Mouse (Mus musculus) midbrain, embryonic 11.5 days (tissue): ENCODE results near the gene Ank2. TPM values are rescaled to one million over a fixed set of nuclear protein-coding genes. Genes with fewer than 3 reads are reported as not detected.
A peak's percentile ranks its signal among the peaks of the same experiment; 100 is the strongest.

Source experiments
- ATAC-seq: fragments of 200-750 bp; cut with Nextera tagmentation; 2 replicates; pipeline ENCODE4 v1.8.0; 2017; ENCODE audit warnings: moderate TSS enrichment, moderate library complexity; ENCODE audit not compliant: low FRiP score
- DNase-seq: peaks from one replicate; pipeline ENCODE4 v3.0.0; 2015; ENCODE audit warnings: low spot score; ENCODE audit errors: missing footprints
- H3K27ac ChIP-seq: fragments of 300-500 bp; sonication (generic); 2 replicates; pipeline ENCODE4 v1.5.1; 2014; ENCODE audit warnings: low read depth, low read length
- H3K27me3 ChIP-seq: fragments of 300-500 bp; sonication (generic); 2 replicates; pipeline ENCODE4 v1.6.1; 2014; ENCODE audit warnings: mild to moderate bottlenecking, low read length, moderate library complexity, mixed read lengths; ENCODE audit not compliant: control insufficient read depth, insufficient read depth
- H3K36me3 ChIP-seq: fragments of 300-500 bp; sonication (generic); 2 replicates; pipeline ENCODE4 v1.6.1; 2014; ENCODE audit warnings: mild to moderate bottlenecking, low read length, moderate library complexity, mixed read lengths; ENCODE audit not compliant: control insufficient read depth, insufficient read depth
- H3K4me1 ChIP-seq: fragments of 300-500 bp; sonication (generic); 2 replicates; pipeline ENCODE4 v1.6.1; 2014; ENCODE audit warnings: low read length; ENCODE audit not compliant: control insufficient read depth, insufficient read depth
- H3K4me2 ChIP-seq: fragments of 300-500 bp; sonication (generic); 2 replicates; pipeline ENCODE4 v1.6.1; 2014; ENCODE audit warnings: mild to moderate bottlenecking, moderate library complexity
- H3K4me3 ChIP-seq: fragments of 300-500 bp; sonication (generic); 2 replicates; pipeline ENCODE4 v1.5.1; 2014; ENCODE audit warnings: low read depth, low read length
- H3K9ac ChIP-seq: fragments of 300-500 bp; sonication (generic); 2 replicates; pipeline ENCODE4 v1.6.1; 2014; ENCODE audit warnings: low read length
- H3K9me3 ChIP-seq: fragments of 300-500 bp; sonication (generic); 2 replicates; pipeline ENCODE4 v1.6.1; 2016; ENCODE audit warnings: low read length; ENCODE audit not compliant: control insufficient read depth
- WGBS: fragments of 180-500 bp; shearing (Covaris S2); extraction: QIAGEN DNeasy Blood & Tissue Kit; methylation state at CpG from one replicate; pipeline ENCODE4 v1.1.7; 2014; 5-methylcytosine and 5-hydroxymethylcytosine counted together
- polyA plus RNA-seq: library from polyadenylated mRNA; unstranded; fragments of >200 nt; fragmentation: Nextera tagmentation; extraction: Ambion mirVana; gene quantifications from 2 replicates; pipeline ENCODE4 v1.2.1, GENCODE M21; 2014

Gene Ank2
- polyA plus RNA-seq, 1 experiment from 2014 or later, result 66.6 TPM

GRCm38 (mm10) chr3:126977399-126977798 is 521.8 kb downstream of the Ank2 start:
- Histone ChIP-seq H3K36me3 (peaks cover 3% of the 10 kb centered on the region; the same call in 1 of the 2 replicates), H3K4me3 (no peak overlapping the region), H3K27ac (no peak overlapping the region), H3K27me3 (no peaks in the 10 kb centered on the region), H3K9me3 (no peaks in the 10 kb centered on the region), H3K4me2 (no peak overlapping the region), H3K9ac (no peak overlapping the region), H3K4me1 (no peaks in the 10 kb centered on the region)
- ATAC-seq (no peak), DNase-seq (peak; percentile 31)
- WGBS, result 74% methylated on average over 6 of the region's 6 CpGs

- DNase-seq (peak; percentile 67), ATAC-seq (no peak)
- H3K4me2 ChIP-seq, result no peak overlapping the region
- H3K4me1 ChIP-seq, result no peaks in the 10 kb centered on the region
- no peaks in the 10 kb centered on the region for H3K27me3 ChIP-seq
- no peak overlapping the region for H3K27ac ChIP-seq
- WGBS, result 90% methylated on average over 16 of the region's 16 CpGs
- no peak overlapping the region for H3K9ac ChIP-seq
- H3K4me3 ChIP-seq, result no peak overlapping the region
- no peaks in the 10 kb centered on the region for H3K9me3 ChIP-seq
- H3K36me3 ChIP-seq, result peaks cover 3% of the 10 kb centered on the region; the same call in 1 of the 2 replicates
Measured at GRCm38 (mm10) chr3:126976793-126977192, 522.4 kb downstream of the Ank2 start.

GRCm38 (mm10) chr3:126975409-126975808 is 523.7 kb downstream of the Ank2 start:
- Histone ChIP-seq H3K9me3 (no peaks in the 10 kb centered on the region), H3K27ac (no peak overlapping the region), H3K4me1 (no peaks in the 10 kb centered on the region), H3K4me2 (no peak overlapping the region), H3K36me3 (no peaks in the 10 kb centered on the region), H3K9ac (no peak overlapping the region), H3K27me3 (no peaks in the 10 kb centered on the region), H3K4me3 (no peak overlapping the region)
- DNase-seq, result no peak
- ATAC-seq, result no peak; the same call in 1 of the 2 replicates
- WGBS, result 89% methylated on average over 5 of the region's 5 CpGs

- DNase-seq (no peak), ATAC-seq (no peak)
- no peak overlapping the region for H3K9ac ChIP-seq
- H3K4me1 ChIP-seq, result no peaks in the 10 kb centered on the region
- H3K9me3 ChIP-seq, result no peaks in the 10 kb centered on the region
- no peaks in the 10 kb centered on the region for H3K36me3 ChIP-seq
- WGBS, result 87% methylated on average over 2 of the region's 2 CpGs
- no peak overlapping the region for H3K27ac ChIP-seq
- no peaks in the 10 kb centered on the region for H3K27me3 ChIP-seq
- H3K4me2 ChIP-seq, result no peak overlapping the region
- no peak overlapping the region for H3K4me3 ChIP-seq
Measured at GRCm38 (mm10) chr3:126973551-126973950, 525.6 kb downstream of the Ank2 start.

GRCm38 (mm10) chr3:126971531-126971930 is 527.6 kb downstream of the Ank2 start:
- no peaks in the 10 kb centered on the region for H3K36me3 ChIP-seq
- WGBS, result 95% methylated on average over 9 of the region's 9 CpGs
- no peak for ATAC-seq
- H3K4me3 ChIP-seq, result no peak overlapping the region
- no peaks in the 10 kb centered on the region for H3K27me3 ChIP-seq
- no peaks in the 10 kb centered on the region for H3K9me3 ChIP-seq
- no peak overlapping the region for H3K9ac ChIP-seq
- no peak for DNase-seq
- no peaks in the 10 kb centered on the region for H3K4me1 ChIP-seq
- H3K4me2 ChIP-seq, result no peak overlapping the region
- no peak overlapping the region for H3K27ac ChIP-seq

GRCm38 (mm10) chr3:126968721-126969120 is 530.4 kb downstream of the Ank2 start:
- H3K27ac ChIP-seq, result no peak overlapping the region
- 92% methylated on average over 2 of the region's 2 CpGs for WGBS
- H3K4me2 ChIP-seq, result no peak overlapping the region
- ATAC-seq (no peak), DNase-seq (no peak)
- H3K36me3 ChIP-seq, result peaks cover 3% of the 10 kb centered on the region; the same call in 1 of the 2 replicates
- H3K27me3 ChIP-seq, result no peaks in the 10 kb centered on the region
- H3K4me3 ChIP-seq, result no peak overlapping the region
- no peaks in the 10 kb centered on the region for H3K9me3 ChIP-seq
- H3K4me1 ChIP-seq, result no peaks in the 10 kb centered on the region
- no peak overlapping the region for H3K9ac ChIP-seq

GRCm38 (mm10) chr3:126965767-126966166 is 533.4 kb downstream of the Ank2 start:
- Histone ChIP-seq H3K9ac (no peak overlapping the region), H3K27me3 (no peaks in the 10 kb centered on the region), H3K27ac (no peak overlapping the region), H3K9me3 (no peaks in the 10 kb centered on the region), H3K4me2 (no peak overlapping the region), H3K4me1 (no peaks in the 10 kb centered on the region), H3K36me3 (peaks cover 3% of the 10 kb centered on the region; the same call in 1 of the 2 replicates), H3K4me3 (no peak overlapping the region)
- DNase-seq (no peak), ATAC-seq (no peak)
- 84% methylated on average over 2 of the region's 2 CpGs for WGBS

- H3K36me3 ChIP-seq, result peaks cover 3% of the 10 kb centered on the region; the same call in 1 of the 2 replicates
Measured at GRCm38 (mm10) chr3:126962326-126962725, 536.8 kb downstream of the Ank2 start.

GRCm38 (mm10) chr3:126952698-126953097 is 546.5 kb downstream of the Ank2 start:
- no peak for ATAC-seq
- no peaks in the 10 kb centered on the region for H3K9me3 ChIP-seq
- H3K4me2 ChIP-seq, result no peak overlapping the region
- DNase-seq, result no peak
- H3K9ac ChIP-seq, result no peak overlapping the region
- H3K4me3 ChIP-seq, result no peak overlapping the region
- no peak overlapping the region for H3K27ac ChIP-seq
- WGBS, result 46% methylated on average over 1 of the region's 1 CpGs
- no peaks in the 10 kb centered on the region for H3K4me1 ChIP-seq
- no peaks in the 10 kb centered on the region for H3K36me3 ChIP-seq
- H3K27me3 ChIP-seq, result no peaks in the 10 kb centered on the region

More at GRCm38 (mm10) chr3:126962326-126962725, 536.8 kb downstream of the Ank2 start:
- Histone ChIP-seq H3K9me3 (no peaks in the 10 kb centered on the region), H3K4me3 (no peak overlapping the region), H3K4me1 (no peaks in the 10 kb centered on the region), H3K9ac (no peak overlapping the region), H3K4me2 (no peak overlapping the region), H3K27ac (no peak overlapping the region), H3K27me3 (no peaks in the 10 kb centered on the region)
- DNase-seq (no peak), ATAC-seq (no peak)
- WGBS, result 93% methylated on average over 8 of the region's 8 CpGs
